Mouse (Mus musculus) stomach, embryonic 16.5 days (tissue): Measurements from ENCODE around the gene Hspg2. TPM values are rescaled to one million over a fixed set of nuclear protein-coding genes. Genes with fewer than 3 reads are reported as not detected.

ENCODE experiments used
- ATAC-seq: fragments of 200-750 bp; cut with Nextera tagmentation; 2 replicates; pipeline ENCODE4 v1.8.0; 2017; ENCODE audit warnings: moderate number of reproducible peaks, moderate TSS enrichment; ENCODE audit not compliant: insufficient read depth, low FRiP score
- H3K27ac ChIP-seq: fragments of 300-500 bp; sonication (generic); 2 replicates; pipeline ENCODE4 v1.5.1; 2014; ENCODE audit warnings: low read length
- H3K27me3 ChIP-seq: fragments of 300-500 bp; sonication (generic); 2 replicates; pipeline ENCODE4 v1.6.1; 2014; ENCODE audit warnings: low read length, control low read depth, mixed read lengths; ENCODE audit not compliant: control insufficient read depth, insufficient read depth
- H3K36me3 ChIP-seq: fragments of 300-500 bp; sonication (generic); 2 replicates; pipeline ENCODE4 v1.6.1; 2014; ENCODE audit warnings: low read length; ENCODE audit not compliant: control insufficient read depth, insufficient read depth
- H3K4me1 ChIP-seq: fragments of 300-500 bp; sonication (generic); 2 replicates; pipeline ENCODE4 v1.6.1; 2014; ENCODE audit warnings: low read length, control low read depth, mixed read lengths; ENCODE audit not compliant: control insufficient read depth, insufficient read depth
- H3K4me2 ChIP-seq: fragments of 300-500 bp; sonication (generic); 2 replicates; pipeline ENCODE4 v1.6.1; 2014; ENCODE audit warnings: low read depth, low read length, mixed read lengths
- H3K4me3 ChIP-seq: fragments of 300-500 bp; sonication (generic); replicated peaks from 2 replicates; pipeline ENCODE4 v1.5.1; 2014; ENCODE audit warnings: mild to moderate bottlenecking, low read length
- H3K9ac ChIP-seq: fragments of 300-500 bp; sonication (generic); 2 replicates; pipeline ENCODE4 v1.6.1; 2014; ENCODE audit warnings: low read length
- H3K9me3 ChIP-seq: fragments of 300-500 bp; sonication (generic); replicated peaks from 2 replicates; pipeline ENCODE4 v1.6.1; 2016; ENCODE audit warnings: low read length, control low read depth; ENCODE audit not compliant: control insufficient read depth
- WGBS: fragments of 180-500 bp; shearing (Covaris S2); extraction: QIAGEN DNeasy Blood & Tissue Kit; methylation state at CpG from one replicate; pipeline ENCODE4 v1.1.7; 2014; 5-methylcytosine and 5-hydroxymethylcytosine counted together
- polyA plus RNA-seq: library from polyadenylated mRNA; unstranded; fragments of >200 nt; fragmentation: Nextera tagmentation; extraction: Ambion mirVana; gene quantifications from 2 replicates; pipeline ENCODE4 v1.2.1, GENCODE M21; 2015

Gene Hspg2
- polyA plus RNA-seq, 1 experiment from 2014 or later = 29.5 TPM

GRCm38 (mm10) chr4:137483871-137484270 is 15.3 kb downstream of the Hspg2 start:
- no peak overlapping the region for H3K9ac ChIP-seq
- H3K4me1 ChIP-seq = peaks cover 81% of the 10 kb centered on the region
- H3K36me3 ChIP-seq = no peaks in the 10 kb centered on the region
- peak overlapping the region; percentile 66 for H3K27ac ChIP-seq
- H3K27me3 ChIP-seq = no peaks in the 10 kb centered on the region
- 39% methylated on average over 16 of the region's 16 CpGs for WGBS
- no peak overlapping the region for H3K4me2 ChIP-seq
- no peaks in the 10 kb centered on the region for H3K9me3 ChIP-seq
- no peak overlapping the region for H3K4me3 ChIP-seq
- ATAC-seq = no peak

GRCm38 (mm10) chr4:137484586-137484985 is 16.0 kb downstream of the Hspg2 start:
- no peak overlapping the region for H3K4me3 ChIP-seq
- H3K4me1 ChIP-seq = peaks cover 81% of the 10 kb centered on the region
- H3K4me2 ChIP-seq = no peak overlapping the region
- no peaks in the 10 kb centered on the region for H3K36me3 ChIP-seq
- peak overlapping the region; percentile 48 for H3K9ac ChIP-seq
- WGBS = 66% methylated on average over 7 of the region's 7 CpGs
- H3K27me3 ChIP-seq = no peaks in the 10 kb centered on the region
- no peaks in the 10 kb centered on the region for H3K9me3 ChIP-seq
- peak overlapping the region; percentile 66 for H3K27ac ChIP-seq
- ATAC-seq = no peak

GRCm38 (mm10) chr4:137485258-137485960 is 16.8 kb downstream of the Hspg2 start:
- Histone ChIP-seq H3K36me3 (no peaks in the 10 kb centered on the region), H3K27me3 (no peaks in the 10 kb centered on the region), H3K4me3 (no peak overlapping the region), H3K9me3 (no peaks in the 10 kb centered on the region), H3K4me2 (no peak overlapping the region), H3K27ac (peak overlapping the region; percentile 98), H3K9ac (peak overlapping the region; percentile 48; the same call in 1 of the 2 replicates), H3K4me1 (peaks cover 81% of the 10 kb centered on the region)
- WGBS = 37% methylated on average over 14 of the region's 14 CpGs
- ATAC-seq = no peak

GRCm38 (mm10) chr4:137486081-137487014 is 17.8 kb downstream of the Hspg2 start:
- WGBS = 38% methylated on average over 20 of the region's 20 CpGs
- Histone ChIP-seq H3K27ac (peak overlapping the region; percentile 98), H3K4me3 (no peak overlapping the region), H3K4me1 (peaks cover 73% of the 10 kb centered on the region), H3K27me3 (no peaks in the 10 kb centered on the region), H3K9me3 (no peaks in the 10 kb centered on the region), H3K9ac (peak overlapping the region; percentile 41), H3K4me2 (peak overlapping the region; percentile 22; the same call in 1 of the 2 replicates), H3K36me3 (no peaks in the 10 kb centered on the region)
- ATAC-seq = no peak

GRCm38 (mm10) chr4:137487286-137488000 is 18.9 kb downstream of the Hspg2 start:
- Histone ChIP-seq H3K27ac (peak overlapping the region; percentile 98), H3K27me3 (no peaks in the 10 kb centered on the region), H3K9me3 (no peaks in the 10 kb centered on the region), H3K4me2 (peak overlapping the region; percentile 3; the same call in 1 of the 2 replicates), H3K4me3 (no peak overlapping the region), H3K9ac (peak overlapping the region; percentile 27), H3K4me1 (peaks cover 63% of the 10 kb centered on the region), H3K36me3 (no peaks in the 10 kb centered on the region)
- WGBS = 34% methylated on average over 10 of the region's 10 CpGs
- ATAC-seq = peak; percentile 30

- peak overlapping the region; percentile 98 for H3K27ac ChIP-seq
- H3K4me1 ChIP-seq = peaks cover 63% of the 10 kb centered on the region
- no peaks in the 10 kb centered on the region for H3K9me3 ChIP-seq
- peak overlapping the region; percentile 27; the same call in 1 of the 2 replicates for H3K9ac ChIP-seq
- H3K36me3 ChIP-seq = no peaks in the 10 kb centered on the region
- no peak for ATAC-seq
- H3K4me3 ChIP-seq = no peak overlapping the region
- WGBS = 23% methylated on average over 11 of the region's 11 CpGs
- no peaks in the 10 kb centered on the region for H3K27me3 ChIP-seq
- H3K4me2 ChIP-seq = no peak overlapping the region; the same call in 1 of the 2 replicates
Observed at GRCm38 (mm10) chr4:137488038-137488437, 19.5 kb downstream of the Hspg2 start.

- Histone ChIP-seq H3K4me3 (no peak overlapping the region), H3K27me3 (no peaks in the 10 kb centered on the region), H3K9ac (peak overlapping the region; percentile 59), H3K9me3 (no peaks in the 10 kb centered on the region), H3K4me2 (peak overlapping the region; percentile 36), H3K27ac (peak overlapping the region; percentile 98), H3K36me3 (no peaks in the 10 kb centered on the region), H3K4me1 (peaks cover 63% of the 10 kb centered on the region)
- WGBS = 17% methylated on average over 12 of the region's 12 CpGs
- ATAC-seq = peak; percentile 81
Observed at GRCm38 (mm10) chr4:137488571-137489303, 20.2 kb downstream of the Hspg2 start.

- H3K9ac ChIP-seq = peak overlapping the region; percentile 51
- H3K9me3 ChIP-seq = no peaks in the 10 kb centered on the region
- 54% methylated on average over 8 of the region's 8 CpGs for WGBS
- H3K4me3 ChIP-seq = no peak overlapping the region
- no peaks in the 10 kb centered on the region for H3K27me3 ChIP-seq
- H3K27ac ChIP-seq = peak overlapping the region; percentile 98
- ATAC-seq = no peak
- H3K4me1 ChIP-seq = peaks cover 61% of the 10 kb centered on the region
- H3K4me2 ChIP-seq = no peak overlapping the region
- H3K36me3 ChIP-seq = no peaks in the 10 kb centered on the region
Observed at GRCm38 (mm10) chr4:137489996-137490395, 21.4 kb downstream of the Hspg2 start.
